Mouse (Mus musculus): ENCODE results near the gene Smyd2.

DNA sequence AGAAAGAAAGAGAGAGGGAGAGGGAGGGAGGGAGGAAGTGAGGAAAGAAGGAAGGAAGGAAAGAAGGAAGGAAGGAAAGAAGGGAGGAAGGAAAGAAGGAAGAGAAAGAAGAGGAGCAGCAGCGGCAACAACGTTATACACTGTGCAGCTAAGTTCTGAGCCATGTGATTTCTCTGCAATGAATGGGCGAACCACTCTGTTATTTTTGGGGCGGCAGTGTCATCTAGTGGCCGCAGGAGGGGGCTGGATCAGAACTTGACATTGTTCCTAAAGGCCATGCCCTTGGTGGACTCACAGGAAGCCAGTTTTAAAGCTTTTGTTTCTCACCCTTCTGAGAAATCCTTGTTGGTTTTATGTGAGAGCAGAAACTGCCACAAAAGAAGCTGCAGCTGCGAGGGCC, 5.5 kb upstream of the Smyd2 start:
- TF ChIP-seq CTCF (IDR thresholded peaks at IDR 0.05; ENCODE audit: low read depth), result peak; percentile 90
- TF ChIP-seq EP300 (IDR thresholded peaks at IDR 0.05; ENCODE audit: low read depth), result no peak
